Mouse (Mus musculus): ENCODE data around the gene Smap2.
A peak's percentile ranks its signal among the peaks of the same experiment; 100 is the strongest.
"Not testable (repeated sequence)": the region's sequence is repeated elsewhere in the genome, so short reads cannot be mapped to it uniquely, and the experiment has no call there.

Gene Smap2

GRCm38 (mm10) chr4:121016928-121017657, at the start of gene Smap2:
Gene Smap2, minus strand, starts transcription at chr4:121017247.
- DNase-seq (ENCODE audit: low read depth, low spot score): peak; percentile 95

- no peak for DNase-seq (ENCODE audit: low read depth, low spot score)
Observed at GRCm38 (mm10) chr4:121065336-121065735, 48.3 kb upstream of the Smap2 start.

GRCm38 (mm10) chr4:121059218-121059617, 42.2 kb upstream of the Smap2 start:
- not testable (repeated sequence) for DNase-seq (ENCODE audit: low read depth, low spot score)

GRCm38 (mm10) chr4:121057032-121057431, 40.0 kb upstream of the Smap2 start:
- DNase-seq (ENCODE audit: low read depth, low spot score): no peak

GRCm38 (mm10) chr4:121056342-121056741, 39.3 kb upstream of the Smap2 start:
- no peak for DNase-seq (ENCODE audit: low read depth, low spot score)

- peak; percentile 67 for DNase-seq (ENCODE audit: low read depth, low spot score)
Observed at GRCm38 (mm10) chr4:121052454-121053323, 35.6 kb upstream of the Smap2 start.

- no peak for DNase-seq (ENCODE audit: low read depth, low spot score)
Observed at GRCm38 (mm10) chr4:121051863-121052262, 34.8 kb upstream of the Smap2 start.

GRCm38 (mm10) chr4:121042946-121043345, 25.9 kb upstream of the Smap2 start:
- DNase-seq (ENCODE audit: low read depth, low spot score): no peak

GRCm38 (mm10) chr4:121042472-121042871, 25.4 kb upstream of the Smap2 start:
- DNase-seq (ENCODE audit: low read depth, low spot score): no peak

- no peak for DNase-seq (ENCODE audit: low read depth, low spot score)
Observed at GRCm38 (mm10) chr4:121040897-121041671, 24.0 kb upstream of the Smap2 start.

GRCm38 (mm10) chr4:121040323-121040722, 23.3 kb upstream of the Smap2 start:
- DNase-seq (ENCODE audit: low read depth, low spot score): no peak

GRCm38 (mm10) chr4:121039331-121040115, 22.5 kb upstream of the Smap2 start, which contains the start of gene Col9a2:
Gene Col9a2, plus strand, starts transcription at chr4:121039385.
- no peak for DNase-seq (ENCODE audit: low read depth, low spot score)

- no peak for DNase-seq (ENCODE audit: low read depth, low spot score)
Observed at GRCm38 (mm10) chr4:121033006-121033405, 16.0 kb upstream of the Smap2 start.

- DNase-seq (ENCODE audit: low read depth, low spot score): no peak
Observed at GRCm38 (mm10) chr4:121031440-121031839, 14.4 kb upstream of the Smap2 start.

- DNase-seq (ENCODE audit: low read depth, low spot score): no peak
Observed at GRCm38 (mm10) chr4:121029632-121030031, 12.6 kb upstream of the Smap2 start.

- DNase-seq (ENCODE audit: low read depth, low spot score): no peak
Observed at GRCm38 (mm10) chr4:121028659-121029392, 11.8 kb upstream of the Smap2 start.

- DNase-seq (ENCODE audit: low read depth, low spot score): no peak
Observed at GRCm38 (mm10) chr4:121028146-121028545, 11.1 kb upstream of the Smap2 start.

- no peak for DNase-seq (ENCODE audit: low read depth, low spot score)
Observed at GRCm38 (mm10) chr4:121025681-121026080, 8.6 kb upstream of the Smap2 start.

- DNase-seq (ENCODE audit: low read depth, low spot score): no peak
Observed at GRCm38 (mm10) chr4:121023941-121024340, 6.9 kb upstream of the Smap2 start.

- no peak for DNase-seq (ENCODE audit: low read depth, low spot score)
Observed at GRCm38 (mm10) chr4:121023464-121023863, 6.4 kb upstream of the Smap2 start.

Data from telencephalon, adult 2 months (tissue).